Mouse (Mus musculus) embryonic fibroblast, embryonic 13.5 days (primary cell): ENCODE results near the gene Mtif3.

Experiments
- CTCF ChIP-seq: IDR thresholded peaks from 2 replicates; pipeline ENCODE4 v1.5.1; 2011; ENCODE audit warnings: mild to moderate bottlenecking, control low read depth, low read length, moderate library complexity, borderline replicate concordance; ENCODE audit not compliant: insufficient read depth
- POLR2A ChIP-seq: IDR thresholded peaks from 2 replicates; pipeline ENCODE4 v1.6.1; 2011; ENCODE audit warnings: low read depth, mild to moderate bottlenecking, control low read depth, low read length, moderate library complexity

GRCm38 (mm10) chr5:146981376-146981775 is 17.8 kb upstream of the Mtif3 start:
- no peak for TF ChIP-seq CTCF
- no peak for TF ChIP-seq POLR2A
